Mouse (Mus musculus) megakaryocyte, embryonic 14.5 days (primary cell): ENCODE results near the gene Tbx18. TPM values are rescaled to one million over a fixed set of nuclear protein-coding genes. Genes with fewer than 3 reads are reported as not detected.

Source experiments
- H3K27me3 ChIP-seq: replicated peaks from 2 replicates; pipeline ENCODE3; 2012; ENCODE audit warnings: inconsistent platforms
- H3K36me3 ChIP-seq: replicated peaks from 2 replicates; pipeline ENCODE3; 2012; ENCODE audit warnings: low read length, inconsistent platforms, mixed read lengths
- H3K4me1 ChIP-seq: 2 replicates; pipeline ENCODE4 v1.6.1; 2012; ENCODE audit warnings: inconsistent platforms
- H3K4me3 ChIP-seq: replicated peaks from 2 replicates; pipeline ENCODE3; 2012; ENCODE audit warnings: moderate library complexity, mild to moderate bottlenecking, inconsistent platforms
- H3K9me3 ChIP-seq: 2 replicates; pipeline ENCODE4 v1.6.1; 2012; ENCODE audit warnings: inconsistent platforms
- FLI1 ChIP-seq: IDR thresholded peaks from 2 replicates; pipeline ENCODE4 v1.6.1; 2012; ENCODE audit warnings: low read length, inconsistent platforms, mixed read lengths
- GATA1 ChIP-seq: IDR thresholded peaks from 3 replicates; pipeline ENCODE4 v1.6.1; 2012; ENCODE audit warnings: mixed read lengths, low read length, inconsistent platforms, borderline replicate concordance
- polyA plus RNA-seq: library from polyadenylated mRNA; stranded (reverse); fragments of >175 nt; gene quantifications from 2 replicates; pipeline ENCODE4 v1.2.3, GENCODE M21; 2012; ENCODE audit warnings: low replicate concordance; ENCODE audit not compliant: insufficient read depth

Gene Tbx18
- polyA plus RNA-seq, result not detected in 2 replicates

GRCm38 (mm10) chr9:87730961-87731535 lies at the start of gene Tbx18:
Tbx18 (minus strand) TSS chr9:87731260.
- peaks cover 9% of the 10 kb centered on the region; the same call in 1 of the 2 replicates for H3K9me3 ChIP-seq
- H3K36me3 ChIP-seq, result no peaks in the 10 kb centered on the region
- peaks cover 86% of the 10 kb centered on the region for H3K27me3 ChIP-seq
- peak within 1 kb of the TSS; percentile 86 for H3K4me3 ChIP-seq
- peaks cover 38% of the 10 kb centered on the region for H3K4me1 ChIP-seq
- TF ChIP-seq GATA1 (no peak), FLI1 (no peak)

GRCm38 (mm10) chr9:87773951-87774350 lies 42.9 kb upstream of the Tbx18 start:
- no peak overlapping the region for H3K4me3 ChIP-seq
- H3K27me3 ChIP-seq, result no peaks in the 10 kb centered on the region
- no peaks in the 10 kb centered on the region for H3K4me1 ChIP-seq
- no peaks in the 10 kb centered on the region for H3K36me3 ChIP-seq
- H3K9me3 ChIP-seq, result peaks cover 3% of the 10 kb centered on the region; the same call in 1 of the 2 replicates
- TF ChIP-seq FLI1, result no peak
- no peak for TF ChIP-seq GATA1

- no peaks in the 10 kb centered on the region for H3K27me3 ChIP-seq
Measured at GRCm38 (mm10) chr9:87755621-87756020, 24.6 kb upstream of the Tbx18 start.

GRCm38 (mm10) chr9:87741599-87741998 lies 10.5 kb upstream of the Tbx18 start:
- Histone ChIP-seq H3K9me3 (peaks cover 14% of the 10 kb centered on the region; the same call in 1 of the 2 replicates), H3K4me3 (no peak overlapping the region), H3K36me3 (no peaks in the 10 kb centered on the region), H3K27me3 (peaks cover 54% of the 10 kb centered on the region), H3K4me1 (peaks cover 17% of the 10 kb centered on the region)
- TF ChIP-seq GATA1 (no peak), FLI1 (no peak)

More at GRCm38 (mm10) chr9:87755621-87756020, 24.6 kb upstream of the Tbx18 start:
- no peaks in the 10 kb centered on the region for H3K36me3 ChIP-seq
- H3K9me3 ChIP-seq, result peaks cover 7% of the 10 kb centered on the region; the same call in 1 of the 2 replicates
- H3K4me3 ChIP-seq, result no peak overlapping the region
- TF ChIP-seq FLI1, result no peak
- no peak for TF ChIP-seq GATA1
- no peaks in the 10 kb centered on the region for H3K4me1 ChIP-seq

DNA sequence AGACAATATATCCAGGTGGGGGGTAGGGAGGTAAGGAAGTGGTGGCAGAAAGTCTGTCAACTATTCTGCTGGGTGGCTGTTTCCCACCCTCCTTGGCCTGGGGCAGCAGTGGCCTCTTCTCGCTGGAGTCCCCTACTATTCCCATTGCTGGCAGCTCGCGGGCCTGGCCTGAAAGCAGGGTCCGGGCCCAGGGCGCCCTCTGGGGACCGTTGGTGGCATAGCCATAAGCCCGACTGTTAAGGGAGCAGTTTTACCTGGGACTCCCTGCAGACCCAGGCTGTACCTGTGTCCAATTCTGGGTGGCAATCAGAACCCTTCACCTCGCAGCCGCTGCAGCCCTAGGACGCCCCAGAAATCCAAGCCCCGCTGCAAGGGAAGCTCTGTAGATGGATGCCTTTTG lies 9.6 kb upstream of the Tbx18 start:
- peaks cover 14% of the 10 kb centered on the region; the same call in 1 of the 2 replicates for H3K9me3 ChIP-seq
- H3K36me3 ChIP-seq, result no peaks in the 10 kb centered on the region
- peaks cover 17% of the 10 kb centered on the region for H3K4me1 ChIP-seq
- peaks cover 62% of the 10 kb centered on the region for H3K27me3 ChIP-seq
- H3K4me3 ChIP-seq, result no peak overlapping the region
- TF ChIP-seq GATA1 (no peak), FLI1 (no peak)

GRCm38 (mm10) chr9:87740241-87740645 lies 9.2 kb upstream of the Tbx18 start:
- Histone ChIP-seq H3K4me1 (peaks cover 17% of the 10 kb centered on the region), H3K36me3 (no peaks in the 10 kb centered on the region), H3K9me3 (peaks cover 14% of the 10 kb centered on the region; the same call in 1 of the 2 replicates), H3K27me3 (peaks cover 66% of the 10 kb centered on the region), H3K4me3 (peak overlapping the region; percentile 31)
- TF ChIP-seq GATA1 (no peak), FLI1 (no peak)

DNA sequence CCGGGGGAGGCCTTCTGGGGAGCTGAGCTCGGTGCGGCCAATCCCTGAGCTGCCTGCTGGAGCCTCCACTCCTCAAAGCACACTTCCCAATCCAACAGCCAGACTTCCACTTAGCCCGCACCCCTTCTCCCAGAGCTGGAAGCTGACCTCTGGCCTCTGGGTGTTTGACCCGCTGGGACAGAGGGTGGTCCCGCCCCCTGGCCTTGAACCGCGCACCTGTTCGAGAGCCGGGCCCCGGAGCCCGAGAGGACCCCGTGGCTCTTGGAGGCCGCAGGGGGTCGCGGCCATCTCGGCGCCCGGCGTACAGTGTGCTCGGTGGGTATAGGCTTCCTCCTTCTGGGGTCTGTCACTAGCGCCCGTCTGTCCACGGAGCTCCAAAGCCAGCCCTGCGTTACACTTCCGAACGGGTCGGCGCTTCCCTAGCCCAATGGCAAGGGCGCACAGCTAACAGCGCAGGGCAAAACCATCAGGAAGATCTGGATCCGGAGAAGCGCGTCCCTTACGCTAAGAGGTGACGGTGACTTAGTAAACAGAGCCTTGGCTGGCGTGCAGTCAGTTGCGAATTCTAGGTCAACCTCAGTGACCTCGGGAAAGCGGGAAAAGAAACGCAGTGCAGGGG lies 8.6 kb upstream of the Tbx18 start:
- Histone ChIP-seq H3K9me3 (peaks cover 14% of the 10 kb centered on the region; the same call in 1 of the 2 replicates), H3K36me3 (no peaks in the 10 kb centered on the region), H3K27me3 (peaks cover 71% of the 10 kb centered on the region), H3K4me1 (peaks cover 17% of the 10 kb centered on the region), H3K4me3 (no peak overlapping the region)
- TF ChIP-seq GATA1, result no peak
- TF ChIP-seq FLI1, result no peak

- Histone ChIP-seq H3K4me1 (peaks cover 17% of the 10 kb centered on the region), H3K4me3 (no peak overlapping the region), H3K9me3 (peaks cover 14% of the 10 kb centered on the region; the same call in 1 of the 2 replicates), H3K27me3 (peaks cover 77% of the 10 kb centered on the region), H3K36me3 (no peaks in the 10 kb centered on the region)
- TF ChIP-seq GATA1 (no peak), FLI1 (no peak)
Measured at GRCm38 (mm10) chr9:87738766-87739542, 7.9 kb upstream of the Tbx18 start.

DNA sequence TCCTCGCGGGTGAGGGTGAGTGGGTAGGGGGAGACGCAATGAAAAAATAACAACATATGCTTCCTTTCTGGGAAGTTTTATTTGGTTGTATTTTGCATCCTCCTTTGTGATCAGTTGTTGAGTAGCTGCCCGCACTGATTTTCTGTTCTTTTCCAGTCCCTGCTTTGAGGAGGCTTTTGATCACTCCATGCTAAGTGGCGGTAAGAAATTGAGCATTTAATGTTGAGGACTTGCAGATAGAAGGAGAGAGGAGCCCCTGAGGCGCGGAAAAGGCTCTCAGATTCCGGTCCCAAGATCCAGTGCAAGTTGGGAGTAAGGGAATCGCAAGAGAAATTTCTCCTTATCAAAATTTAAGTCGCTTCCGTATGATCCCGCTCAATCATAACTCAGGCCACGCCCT lies 7.1 kb upstream of the Tbx18 start:
- peaks cover 22% of the 10 kb centered on the region for H3K4me1 ChIP-seq
- H3K36me3 ChIP-seq, result no peaks in the 10 kb centered on the region
- TF ChIP-seq FLI1 (no peak), GATA1 (no peak)
- peaks cover 84% of the 10 kb centered on the region for H3K27me3 ChIP-seq
- no peak overlapping the region for H3K4me3 ChIP-seq
- peaks cover 16% of the 10 kb centered on the region; the same call in 1 of the 2 replicates for H3K9me3 ChIP-seq
